Mouse (Mus musculus) CH12.LX (cell line): ENCODE data around the gene Cln5. TPM values are rescaled to one million over a fixed set of nuclear protein-coding genes. Genes with fewer than 3 reads are reported as not detected.

ENCODE experiments used
- DNase-seq: peaks from one replicate; pipeline ENCODE4 v3.0.0-alpha.2; 2013; ENCODE audit errors: extremely low read depth
- H3K27ac ChIP-seq: 2 replicates; pipeline ENCODE4 v1.5.1; 2012; ENCODE audit warnings: low read depth, mild to moderate bottlenecking, control low read depth, moderate library complexity; ENCODE audit not compliant: insufficient read depth
- H3K27me3 ChIP-seq: replicated peaks from 2 replicates; pipeline ENCODE3; 2012; ENCODE audit warnings: inconsistent platforms
- H3K36me3 ChIP-seq, 2 experiments: replicated peaks in 1 of 2; 2 replicates each; pipeline versions ENCODE3 to v1.6.1; 2012; ENCODE audit warnings: inconsistent platforms in 1 of 2, low read length in 1 of 2, mild to moderate bottlenecking in 1 of 2, mixed read lengths in 1 of 2, moderate library complexity in 1 of 2; ENCODE audit not compliant: control insufficient read depth in 1 of 2, insufficient read depth in 1 of 2
- H3K4me1 ChIP-seq, 2 experiments: 2 replicates each; pipeline ENCODE4 v1.6.1; 2012; ENCODE audit warnings: inconsistent platforms in 1 of 2, moderate library complexity in 1 of 2; ENCODE audit not compliant: insufficient read depth in 2 of 2, control insufficient read depth in 1 of 2
- H3K4me2 ChIP-seq: 2 replicates; pipeline ENCODE4 v1.6.1; 2012; ENCODE audit warnings: low read depth, mild to moderate bottlenecking, control low read depth; ENCODE audit not compliant: poor library complexity, insufficient read depth, severe bottlenecking
- H3K4me3 ChIP-seq, 3 experiments: fragments of 150-350 bp in 1 of 3; sonication (generic) in 1 of 3; replicated peaks in 1 of 3; 2 replicates each; pipeline versions ENCODE3 to v1.5.1; 2011 to 2012; ENCODE audit warnings: low read depth in 2 of 3, low read length in 2 of 3, mild to moderate bottlenecking in 2 of 3, moderate library complexity in 2 of 3, control low read depth in 1 of 3, improper control_type of control experiment in 1 of 3, inconsistent platforms in 1 of 3, mixed read lengths in 1 of 3; ENCODE audit not compliant: poor library complexity in 1 of 3
- H3K79me2 ChIP-seq: replicated peaks from 2 replicates; pipeline ENCODE4 v1.6.1; 2012; ENCODE audit warnings: mild to moderate bottlenecking, moderate library complexity; ENCODE audit not compliant: control insufficient read depth, poor library complexity, insufficient read depth, severe bottlenecking; ENCODE audit errors: extremely low read depth
- H3K9ac ChIP-seq: 2 replicates; pipeline ENCODE4 v1.6.1; 2012; ENCODE audit warnings: low read depth, mild to moderate bottlenecking, control low read depth, moderate library complexity; ENCODE audit not compliant: insufficient read depth
- H3K9me3 ChIP-seq: replicated peaks from 2 replicates; pipeline ENCODE3; 2012; ENCODE audit warnings: low read length, inconsistent platforms, mixed read lengths
- BHLHE40 ChIP-seq: IDR thresholded peaks from 2 replicates; pipeline ENCODE4 v1.6.1; 2011; ENCODE audit warnings: mild to moderate bottlenecking, low read depth, low read length, improper control_type of control experiment
- CTCF ChIP-seq, 2 experiments: IDR thresholded peaks in 1 of 2; conservative IDR thresholded peaks in 1 of 2; 2 replicates each; pipeline ENCODE4 v1.5.1; 2011 to 2012; ENCODE audit warnings: low read depth in 2 of 2, low read length in 2 of 2, improper control_type of control experiment in 1 of 2, inconsistent platforms in 1 of 2, mild to moderate bottlenecking in 1 of 2, moderate library complexity in 1 of 2
- E2F4 ChIP-seq: IDR thresholded peaks from 2 replicates; pipeline ENCODE4 v1.6.1; 2011; ENCODE audit warnings: low read depth, low read length, improper control_type of control experiment; ENCODE audit not compliant: insufficient replicate concordance
- ELF1 ChIP-seq: IDR thresholded peaks from 2 replicates; pipeline ENCODE4 v1.6.1; 2014; ENCODE audit warnings: low read depth, mild to moderate bottlenecking, inconsistent platforms, low read length, improper control_type of control experiment
- HCFC1 ChIP-seq: IDR thresholded peaks from 2 replicates; pipeline ENCODE4 v1.6.1; 2012; ENCODE audit warnings: low read depth, mild to moderate bottlenecking, inconsistent platforms, low read length, improper control_type of control experiment
- IRF4 ChIP-seq: IDR thresholded peaks from 2 replicates; pipeline ENCODE4 v1.6.1; 2014; ENCODE audit warnings: low read depth, mild to moderate bottlenecking, inconsistent platforms, low read length, improper control_type of control experiment
- JUND ChIP-seq: conservative IDR thresholded peaks from 2 replicates; pipeline ENCODE4 v1.6.1; 2011; ENCODE audit warnings: low read depth, low read length, improper control_type of control experiment
- MAX ChIP-seq: IDR thresholded peaks from 2 replicates; pipeline ENCODE4 v1.6.1; 2011; ENCODE audit warnings: low read length, improper control_type of control experiment
- MAZ ChIP-seq: IDR thresholded peaks from 2 replicates; pipeline ENCODE4 v1.6.1; 2012; ENCODE audit warnings: low read depth, mild to moderate bottlenecking, inconsistent platforms, low read length, improper control_type of control experiment, moderate library complexity
- MXI1 ChIP-seq: IDR thresholded peaks from 2 replicates; pipeline ENCODE4 v1.6.1; 2011; ENCODE audit warnings: mild to moderate bottlenecking, low read depth, low read length, improper control_type of control experiment
- MYC ChIP-seq: IDR thresholded peaks from 2 replicates; pipeline ENCODE4 v1.6.1; 2011; ENCODE audit warnings: low read depth, mild to moderate bottlenecking, improper control_type of control experiment, low read length
- NELFE ChIP-seq: IDR thresholded peaks from 2 replicates; pipeline ENCODE4 v1.6.1; 2011; ENCODE audit warnings: low read depth, low read length, improper control_type of control experiment
- NRF1 ChIP-seq: IDR thresholded peaks from 2 replicates; pipeline ENCODE4 v1.6.1; 2014; ENCODE audit warnings: low read depth, mild to moderate bottlenecking, inconsistent platforms, low read length, improper control_type of control experiment, moderate library complexity
- POLR2A ChIP-seq: IDR thresholded peaks from 2 replicates; pipeline ENCODE4 v1.6.1; 2011; ENCODE audit warnings: low read depth, mild to moderate bottlenecking, improper control_type of control experiment, low read length
- POLR2AphosphoS2 ChIP-seq: IDR thresholded peaks from 2 replicates; pipeline ENCODE4 v1.6.1; 2011; ENCODE audit warnings: low read depth, low read length, improper control_type of control experiment
- RAD21 ChIP-seq: IDR thresholded peaks from 2 replicates; pipeline ENCODE4 v1.6.1; 2011; ENCODE audit warnings: low read depth, mild to moderate bottlenecking, low read length, improper control_type of control experiment, moderate library complexity
- RCOR1 ChIP-seq: conservative IDR thresholded peaks from 2 replicates; pipeline ENCODE4 v1.6.1; 2012; ENCODE audit warnings: low read depth, mild to moderate bottlenecking, inconsistent platforms, low read length, improper control_type of control experiment
- SIN3A ChIP-seq: IDR thresholded peaks from 2 replicates; pipeline ENCODE4 v1.6.1; 2012; ENCODE audit warnings: low read length, improper control_type of control experiment, inconsistent platforms
- SMC3 ChIP-seq: IDR thresholded peaks from 2 replicates; pipeline ENCODE4 v1.6.1; 2011; ENCODE audit warnings: low read depth, low read length, improper control_type of control experiment
- TBP ChIP-seq: conservative IDR thresholded peaks from 2 replicates; pipeline ENCODE4 v1.6.1; 2011; ENCODE audit warnings: low read depth, low read length, improper control_type of control experiment
- TCF12 ChIP-seq: IDR thresholded peaks from 2 replicates; pipeline ENCODE4 v1.6.1; 2014; ENCODE audit warnings: low read depth, mild to moderate bottlenecking, inconsistent platforms, low read length, improper control_type of control experiment
- UBTF ChIP-seq: IDR thresholded peaks from 2 replicates; pipeline ENCODE4 v1.6.1; 2012; ENCODE audit warnings: low read depth, mild to moderate bottlenecking, inconsistent platforms, low read length, improper control_type of control experiment, moderate library complexity
- USF1 ChIP-seq: IDR thresholded peaks from 2 replicates; pipeline ENCODE4 v1.6.1; 2014; ENCODE audit warnings: low read depth, mild to moderate bottlenecking, inconsistent platforms, low read length, improper control_type of control experiment
- USF2 ChIP-seq: conservative IDR thresholded peaks from 2 replicates; pipeline ENCODE4 v1.6.1; 2011; ENCODE audit warnings: low read depth, low read length, improper control_type of control experiment
- ZMIZ1 ChIP-seq: IDR thresholded peaks from 2 replicates; pipeline ENCODE4 v1.6.1; 2012; ENCODE audit warnings: low read depth, mild to moderate bottlenecking, inconsistent platforms, low read length, improper control_type of control experiment
- dilution Hi-C: fragments of 300-500 bp; cut with MboI; formaldehyde crosslinking; loops from 2 replicates; pipeline ENCODE4 v1.14.3; 2020; ENCODE audit warnings: low sequenced_read_pairs; ENCODE audit not compliant: extremely low pct_unique_long_range_greater_than_20kb, extremely low pct_ligation_motif_present
- in situ Hi-C: fragments of 300-500 bp; cut with MboI; formaldehyde crosslinking; loops from 3 replicates; pipeline ENCODE4 v1.14.3; 2019; ENCODE audit warnings: low sequenced_read_pairs, low pct_ligation_motif_present, low pct_unique_long_range_greater_than_20kb, mixed read lengths
- polyA plus RNA-seq: library from polyadenylated mRNA; unstranded; fragments of >175 nt; gene quantifications from 2 replicates; pipeline ENCODE4 v1.2.1, GENCODE M21; 2012; ENCODE audit warnings: low read depth; ENCODE audit not compliant: insufficient read length
- total RNA-seq, 2 experiments: library from RNA; depleted of rRNA; stranded (reverse); fragments of 300-350 nt in 1 of 2; fragments of >200 nt in 1 of 2; gene quantifications; 2 replicates each; pipeline ENCODE4 v1.2.3; 2012 to 2014

Gene Cln5
- total RNA-seq (2012; rRNA removed) (27.0 and 29.2 TPM in 2 replicates), total RNA-seq (2014; rRNA removed) (51.5 and 62.0 TPM in 2 replicates), polyA plus RNA-seq (33.5 and 34.7 TPM in 2 replicates)

DNA sequence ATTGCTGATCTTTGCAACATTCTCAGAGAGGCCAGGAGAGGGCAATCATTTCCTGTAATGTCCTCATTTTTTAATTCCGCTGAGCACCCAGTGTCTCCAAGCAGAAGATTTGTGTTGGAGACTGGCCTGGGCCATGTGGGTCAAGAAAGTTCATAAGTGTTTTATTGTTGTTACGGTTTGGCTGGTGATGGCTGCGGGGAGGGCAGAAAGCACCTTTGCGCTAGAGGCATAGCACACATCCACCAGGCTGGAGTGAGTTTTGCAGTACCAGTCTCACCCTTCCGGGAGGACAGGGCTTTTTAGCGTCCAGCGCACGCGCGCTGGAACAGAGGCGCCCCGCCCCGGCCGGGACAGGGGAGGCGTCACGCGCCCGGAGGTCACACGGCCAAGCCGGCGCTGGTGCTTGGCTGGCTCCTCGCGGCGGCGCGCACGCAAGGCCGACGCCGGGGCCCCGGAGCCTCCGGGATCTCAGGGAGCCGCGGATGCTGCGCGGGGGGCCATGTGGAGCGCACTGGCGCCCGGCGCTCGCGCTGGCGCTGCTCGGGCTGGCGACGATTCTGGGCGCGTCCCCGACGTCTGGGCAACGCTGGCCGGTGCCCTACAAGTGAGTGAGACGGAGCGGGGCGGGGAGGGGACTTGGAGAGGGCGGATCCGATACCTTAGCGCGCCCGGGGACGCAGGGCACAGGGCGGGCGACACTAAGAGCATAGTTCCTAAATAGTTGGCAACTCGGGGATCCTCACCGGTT is at the start of gene Cln5:
TSS of gene Cln5 (plus strand) at position 353 of the 748 bp plus-strand sequence.
- in situ Hi-C loops: loop anchor here (5.0 to 25.0 kb wide), 2 partner anchors 467 to 617 kb away; no protein-coding TSS in a partner anchor
- H3K4me3 ChIP-seq: peak within 1 kb of the TSS; percentile 84 to 91 (median 86)
- peak; percentile 93 for DNase-seq
- H3K9me3 ChIP-seq: no peaks in the 10 kb centered on the region
- H3K4me1 ChIP-seq: peaks cover 3 to 23% of the 10 kb centered on the region in 2 experiments; a peak in 3 of 4 replicates
- no peaks in the 10 kb centered on the region for H3K27me3 ChIP-seq
- peak within 1 kb of the TSS; percentile 76 for H3K27ac ChIP-seq
- peaks cover 7% of the 10 kb centered on the region for H3K79me2 ChIP-seq
- peak within 1 kb of the TSS; percentile 95 for H3K4me2 ChIP-seq
- peak within 1 kb of the TSS; percentile 70 for H3K9ac ChIP-seq
- TF ChIP-seq NRF1 (peak; percentile 94), UBTF (no peak; the same call in 1 of the 2 replicates), RCOR1 (no peak), HCFC1 (peak; percentile 57), BHLHE40 (peak; percentile 67), MAX (no peak; the same call in 1 of the 2 replicates), ELF1 (peak; percentile 92), USF1 (peak; percentile 83), MXI1 (peak; percentile 64; the same call in 1 of the 2 replicates), ZMIZ1 (peak; percentile 91), E2F4 (no peak), SIN3A (peak; percentile 17; the same call in 1 of the 2 replicates), MAZ (peak; percentile 8; the same call in 1 of the 2 replicates), RAD21 (peak; percentile 23), POLR2AphosphoS2 (peak; percentile 77; the same call in 1 of the 2 replicates), POLR2A (peak; percentile 97), NELFE (peak; percentile 97), CTCF (conservative IDR thresholded peaks at IDR 0.05 in 1 of 2, IDR thresholded peaks at IDR 0.05 in 1 of 2; ENCODE audit: low read depth in 2 of 2, low read length in 2 of 2) (peak in 1 of 2 experiments; percentile 53; a peak in 2 of 4 replicates), IRF4 (0 out of 2 replicates have a peak, but pooled peaks have one; percentile 6), SMC3 (peak; percentile 25; the same call in 1 of the 2 replicates), JUND (no peak), USF2 (peak; percentile 31; the same call in 1 of the 2 replicates), MYC (peak; percentile 77), TCF12 (peak; percentile 78), TBP (peak; percentile 93)
- peaks cover 30 to 32% of the 10 kb centered on the region in 2 experiments for H3K36me3 ChIP-seq
- dilution Hi-C loops: no loop called here
